Mouse (Mus musculus) C2C12 (cell line): ENCODE data around the gene Itprid2. TPM values are rescaled to one million over a fixed set of nuclear protein-coding genes. Genes with fewer than 3 reads are reported as not detected.

Experiments used
- H3K27me3 ChIP-seq: one replicate; pipeline ENCODE4 v1.6.1; 2011; ENCODE audit not compliant: control insufficient read depth, insufficient read depth, insufficient read length
- H3K36me3 ChIP-seq: one replicate; pipeline ENCODE4 v1.6.1; 2011; ENCODE audit not compliant: control insufficient read depth, insufficient read depth
- H3K4me3 ChIP-seq: one replicate; pipeline ENCODE4 v1.5.1; 2011; ENCODE audit warnings: mild to moderate bottlenecking, control low read depth; ENCODE audit not compliant: poor library complexity, insufficient read depth, severe bottlenecking
- H3K79me2 ChIP-seq: one replicate; pipeline ENCODE4 v1.6.1; 2011; ENCODE audit not compliant: control insufficient read depth, insufficient read depth
- H3K79me3 ChIP-seq: one replicate; pipeline ENCODE4 v1.6.1; 2011; ENCODE audit warnings: low read depth, control low read depth
- H3ac ChIP-seq: one replicate; pipeline ENCODE3; 2011; ENCODE audit warnings: low read depth; ENCODE audit not compliant: control insufficient read depth, insufficient read length
- CEBPB ChIP-seq: IDR thresholded peaks from one replicate; pipeline ENCODE4 v1.6.1; 2011; ENCODE audit warnings: low read depth, mild to moderate bottlenecking, control low read depth, moderate library complexity
- CTCF ChIP-seq: IDR thresholded peaks from one replicate; pipeline ENCODE4 v1.5.1; 2011; ENCODE audit not compliant: control insufficient read depth, insufficient read depth, insufficient read length
- FOSL1 ChIP-seq: IDR thresholded peaks from one replicate; pipeline ENCODE4 v1.8.0; 2011; ENCODE audit warnings: mild to moderate bottlenecking, low read length; ENCODE audit not compliant: poor library complexity, insufficient read depth, severe bottlenecking
- MAX ChIP-seq: IDR thresholded peaks from one replicate; pipeline ENCODE4 v1.6.1; 2011; ENCODE audit warnings: mild to moderate bottlenecking, control low read depth
- MYOD1 ChIP-seq: IDR thresholded peaks from one replicate; pipeline ENCODE4 v1.6.1; 2011; ENCODE audit warnings: low read depth; ENCODE audit not compliant: control insufficient read depth, insufficient read length
- MYOG ChIP-seq: IDR thresholded peaks from one replicate; pipeline ENCODE4 v1.6.1; 2011; ENCODE audit not compliant: control insufficient read depth, insufficient read length; ENCODE audit errors: extremely low read depth
- USF1 ChIP-seq: IDR thresholded peaks from one replicate; pipeline ENCODE4 v1.6.1; 2011; ENCODE audit warnings: low read depth, mild to moderate bottlenecking, control low read depth, moderate library complexity
- polyA plus RNA-seq: library from polyadenylated mRNA; unstranded; fragments of >200 nt; fragmentation: generic; extraction: Trizol; gene quantifications from one replicate; pipeline ENCODE4 v1.2.1, GENCODE M21; 2012; ENCODE audit warnings: missing spikeins

Gene Itprid2
- polyA plus RNA-seq, 1 experiment, result 10.1 TPM

DNA sequence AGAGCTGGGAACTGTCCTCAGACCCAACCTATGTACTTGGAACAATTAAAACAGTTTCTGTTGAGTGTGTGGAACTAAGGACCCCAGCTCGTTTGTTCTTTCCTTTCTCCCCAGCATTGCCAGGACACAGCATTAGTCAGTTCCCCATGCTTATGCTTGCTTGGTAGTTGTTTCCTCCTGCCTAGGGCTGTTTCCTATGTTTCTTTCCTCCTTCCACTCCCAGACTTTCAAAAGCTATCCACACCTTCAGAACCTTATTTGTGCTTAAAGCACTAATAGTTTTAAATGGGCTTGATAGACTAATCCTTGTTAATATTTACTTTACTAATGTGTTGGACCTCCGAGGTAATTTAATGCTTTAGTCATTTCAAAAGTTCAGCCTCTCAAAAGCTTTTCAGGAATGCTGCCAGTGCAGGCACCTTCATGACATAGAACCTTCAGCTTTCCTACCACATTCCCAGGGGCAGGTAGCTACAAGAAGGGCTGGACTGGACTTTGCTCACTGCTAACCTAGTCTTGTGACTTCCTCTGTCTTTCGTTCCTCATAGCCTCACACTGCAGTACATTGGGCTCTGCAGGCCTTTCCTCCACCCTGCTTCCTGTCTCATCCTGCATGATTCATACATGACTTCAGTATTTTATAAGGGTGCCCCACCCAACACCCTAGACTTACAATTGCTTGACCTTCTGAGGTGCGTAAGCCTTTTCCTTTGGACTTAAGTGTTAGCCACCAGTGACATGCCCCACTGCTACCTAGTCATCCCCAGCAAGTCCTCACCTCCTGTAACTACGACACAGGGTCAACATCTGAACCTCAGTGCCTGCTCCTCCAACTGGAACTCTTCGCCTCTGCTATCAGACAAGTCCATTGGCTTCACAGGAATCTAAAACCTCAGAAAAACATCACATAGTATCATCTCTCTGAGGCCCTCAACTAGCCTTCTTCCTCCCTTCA lies 16.3 kb upstream of the Itprid2 start:
- no peaks in the 10 kb centered on the region for H3K79me2 ChIP-seq
- H3ac ChIP-seq, result no peak overlapping the region
- no peaks in the 10 kb centered on the region for H3K27me3 ChIP-seq
- TF ChIP-seq CTCF (no peak), MYOD1 (no peak), USF1 (no peak), MYOG (no peak), CEBPB (no peak), MAX (no peak), FOSL1 (no peak)
- no peaks in the 10 kb centered on the region for H3K36me3 ChIP-seq
- no peak overlapping the region for H3K4me3 ChIP-seq
- no peaks in the 10 kb centered on the region for H3K79me3 ChIP-seq

- Histone ChIP-seq H3ac (no peak overlapping the region), H3K79me3 (no peaks in the 10 kb centered on the region), H3K79me2 (no peaks in the 10 kb centered on the region), H3K36me3 (no peaks in the 10 kb centered on the region), H3K27me3 (no peaks in the 10 kb centered on the region), H3K4me3 (no peak overlapping the region)
- TF ChIP-seq CTCF (no peak), MYOG (no peak), MAX (no peak), USF1 (no peak), MYOD1 (no peak), CEBPB (no peak), FOSL1 (no peak)
Measured at GRCm38 (mm10) chr2:79623256-79623655, 11.9 kb upstream of the Itprid2 start.

- no peaks in the 10 kb centered on the region for H3K79me3 ChIP-seq
- TF ChIP-seq FOSL1 (no peak), CEBPB (peak; percentile 64), MYOD1 (peak; percentile 68)
- no peaks in the 10 kb centered on the region for H3K79me2 ChIP-seq
- no peaks in the 10 kb centered on the region for H3K27me3 ChIP-seq
- no peak overlapping the region for H3ac ChIP-seq
- H3K36me3 ChIP-seq, result no peaks in the 10 kb centered on the region
- H3K4me3 ChIP-seq, result no peak overlapping the region
Measured at GRCm38 (mm10) chr2:79627624-79628023, 7.5 kb upstream of the Itprid2 start.

GRCm38 (mm10) chr2:79630231-79630630 lies 4.9 kb upstream of the Itprid2 start:
- Histone ChIP-seq H3K4me3 (no peak overlapping the region), H3ac (no peak overlapping the region), H3K36me3 (no peaks in the 10 kb centered on the region), H3K27me3 (no peaks in the 10 kb centered on the region), H3K79me3 (no peaks in the 10 kb centered on the region), H3K79me2 (no peaks in the 10 kb centered on the region)
- no peak for TF ChIP-seq USF1
- no peak for TF ChIP-seq FOSL1
- no peak for TF ChIP-seq MAX

DNA sequence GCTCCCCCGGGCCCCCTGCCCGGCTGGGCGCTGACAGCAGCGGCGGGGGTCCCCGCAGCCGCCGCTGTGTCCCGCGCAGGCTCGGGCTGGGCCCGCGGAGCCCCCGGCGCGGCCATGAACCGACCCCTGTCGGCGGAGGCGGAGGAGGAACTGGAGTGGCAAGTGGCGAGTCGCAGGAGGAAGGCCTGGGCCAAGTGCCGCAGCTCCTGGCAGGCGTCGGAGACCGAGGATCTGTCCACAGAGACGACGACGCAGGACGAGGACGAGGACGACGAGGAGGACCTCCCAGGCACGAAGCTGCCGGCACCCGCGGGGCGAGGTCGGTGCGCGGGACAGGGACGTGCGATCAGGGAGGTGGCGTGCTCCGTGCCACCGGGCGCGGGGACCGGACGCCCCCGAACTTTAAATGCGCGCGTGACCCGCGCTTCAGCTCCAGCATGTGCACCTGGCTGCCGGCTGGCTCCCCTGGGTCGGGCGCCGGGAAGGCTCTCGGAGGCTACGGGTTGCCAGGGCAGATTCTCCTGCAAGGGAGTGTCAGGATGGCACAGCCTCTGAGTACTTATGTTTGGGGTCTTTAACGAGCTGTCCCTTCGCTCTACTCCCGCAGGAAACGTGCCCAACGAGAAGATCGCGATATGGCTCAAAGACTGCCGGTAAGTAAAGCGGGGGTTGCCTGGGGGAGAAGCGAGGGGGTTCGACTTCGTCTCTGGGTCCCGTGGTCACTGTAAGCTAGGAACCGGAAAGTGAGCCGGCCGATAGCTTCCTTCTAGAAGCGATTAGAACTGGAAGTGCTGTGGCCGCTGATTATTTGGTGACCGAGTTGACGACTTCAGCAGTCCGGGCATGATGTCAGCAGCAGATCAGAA lies 507 bp downstream of the Itprid2 start:
- TF ChIP-seq CTCF, result no peak
- no peak for TF ChIP-seq MYOD1
- TF ChIP-seq FOSL1, result no peak
- no peak for TF ChIP-seq CEBPB
- H3K36me3 ChIP-seq, result peaks cover 26% of the 10 kb centered on the region
- peak overlapping the region; percentile 84 for H3ac ChIP-seq
- peaks cover 47% of the 10 kb centered on the region for H3K79me2 ChIP-seq
- H3K79me3 ChIP-seq, result peaks cover 20% of the 10 kb centered on the region
- H3K27me3 ChIP-seq, result no peaks in the 10 kb centered on the region
- H3K4me3 ChIP-seq, result peak overlapping the region; percentile 90
